Mouse (Mus musculus) megakaryocyte, embryonic 14.5 days (primary cell): ENCODE data around the gene Cdca5. TPM values are rescaled to one million over a fixed set of nuclear protein-coding genes. Genes with fewer than 3 reads are reported as not detected.
A peak's percentile ranks its signal among the peaks of the same experiment; 100 is the strongest.

Experiments
- H3K27me3 ChIP-seq: replicated peaks from 2 replicates; pipeline ENCODE3; 2012; ENCODE audit warnings: inconsistent platforms
- H3K36me3 ChIP-seq: replicated peaks from 2 replicates; pipeline ENCODE3; 2012; ENCODE audit warnings: low read length, inconsistent platforms, mixed read lengths
- H3K4me1 ChIP-seq: 2 replicates; pipeline ENCODE4 v1.6.1; 2012; ENCODE audit warnings: inconsistent platforms
- H3K4me3 ChIP-seq: replicated peaks from 2 replicates; pipeline ENCODE3; 2012; ENCODE audit warnings: moderate library complexity, mild to moderate bottlenecking, inconsistent platforms
- H3K9me3 ChIP-seq: 2 replicates; pipeline ENCODE4 v1.6.1; 2012; ENCODE audit warnings: inconsistent platforms
- FLI1 ChIP-seq: IDR thresholded peaks from 2 replicates; pipeline ENCODE4 v1.6.1; 2012; ENCODE audit warnings: low read length, inconsistent platforms, mixed read lengths
- GATA1 ChIP-seq: IDR thresholded peaks from 3 replicates; pipeline ENCODE4 v1.6.1; 2012; ENCODE audit warnings: mixed read lengths, low read length, inconsistent platforms, borderline replicate concordance
- polyA plus RNA-seq: library from polyadenylated mRNA; stranded (reverse); fragments of >175 nt; gene quantifications from 2 replicates; pipeline ENCODE4 v1.2.3, GENCODE M21; 2012; ENCODE audit warnings: low replicate concordance; ENCODE audit not compliant: insufficient read depth

Gene Cdca5
- polyA plus RNA-seq, 1 experiment: 2.6 TPM

GRCm38 (mm10) chr19:6102169-6102853, 17.5 kb downstream of the Cdca5 start:
- H3K4me1 ChIP-seq: peaks cover 51% of the 10 kb centered on the region
- peaks cover 15% of the 10 kb centered on the region for H3K36me3 ChIP-seq
- H3K4me3 ChIP-seq: peak overlapping the region; percentile 57
- H3K9me3 ChIP-seq: no peaks in the 10 kb centered on the region
- no peaks in the 10 kb centered on the region for H3K27me3 ChIP-seq
- TF ChIP-seq FLI1: no peak
- no peak for TF ChIP-seq GATA1

GRCm38 (mm10) chr19:6104476-6104875, 19.7 kb downstream of the Cdca5 start:
- Histone ChIP-seq H3K9me3 (no peaks in the 10 kb centered on the region), H3K27me3 (no peaks in the 10 kb centered on the region), H3K4me1 (peaks cover 55% of the 10 kb centered on the region), H3K36me3 (peaks cover 5% of the 10 kb centered on the region), H3K4me3 (no peak overlapping the region)
- no peak for TF ChIP-seq GATA1
- no peak for TF ChIP-seq FLI1

DNA sequence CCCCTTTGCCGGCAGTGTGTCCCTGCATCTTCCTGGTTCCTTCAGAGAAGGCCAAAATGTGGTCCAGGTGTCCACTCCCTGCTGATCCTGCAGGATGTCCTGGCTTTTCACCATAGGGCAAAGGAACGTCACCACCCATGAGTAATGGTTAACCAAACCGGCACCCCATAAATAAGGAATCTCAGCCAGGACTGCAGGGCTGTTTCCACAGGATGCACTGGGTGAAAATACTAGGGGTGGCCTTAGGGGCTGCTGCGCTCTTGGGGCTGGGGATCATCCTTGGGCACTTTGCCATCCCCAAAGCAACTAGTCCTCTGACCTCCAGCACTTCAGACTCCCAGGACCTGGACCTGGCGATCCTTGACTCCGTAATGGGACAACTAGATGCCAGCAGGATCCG, 20.8 kb downstream of the Cdca5 start, which contains the start of gene Naaladl1:
Gene Naaladl1, plus strand, starts transcription at position 197 of the 400 bp plus-strand sequence.
- no peak for TF ChIP-seq FLI1
- no peak for TF ChIP-seq GATA1

DNA sequence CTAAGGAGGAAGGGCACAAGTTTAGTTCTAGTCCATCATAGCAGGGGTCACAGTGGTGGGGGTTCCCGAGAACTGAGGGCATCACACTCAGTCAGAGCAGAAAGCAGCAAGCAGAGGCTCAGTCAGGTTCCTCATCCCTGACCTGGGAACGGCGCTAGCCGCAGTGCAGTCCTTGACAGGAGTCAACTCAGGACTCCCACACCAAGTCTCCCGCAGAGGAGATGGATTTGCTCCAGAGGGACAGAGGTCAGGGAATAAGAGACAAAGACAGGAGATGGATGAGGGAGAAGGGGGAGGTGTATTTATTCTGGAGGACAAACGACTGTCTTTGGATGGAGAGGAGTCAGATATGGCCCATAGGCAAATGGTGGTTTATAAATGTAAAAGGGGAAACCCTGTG, 28.3 kb downstream of the Cdca5 start:
- Histone ChIP-seq H3K36me3 (peaks cover 47% of the 10 kb centered on the region), H3K4me3 (no peak overlapping the region), H3K4me1 (peaks cover 60% of the 10 kb centered on the region), H3K27me3 (no peaks in the 10 kb centered on the region), H3K9me3 (no peaks in the 10 kb centered on the region)
- no peak for TF ChIP-seq GATA1
- no peak for TF ChIP-seq FLI1

More for the DNA sequence above, 20.8 kb downstream of the Cdca5 start, which contains the start of gene Naaladl1:
- no peaks in the 10 kb centered on the region for H3K27me3 ChIP-seq
- H3K4me3 ChIP-seq: no peak within 1 kb of the TSS
- H3K4me1 ChIP-seq: peaks cover 56% of the 10 kb centered on the region
- H3K9me3 ChIP-seq: no peaks in the 10 kb centered on the region
- no peaks in the 10 kb centered on the region for H3K36me3 ChIP-seq

- Histone ChIP-seq H3K4me3 (peak overlapping the region; percentile 98), H3K9me3 (no peaks in the 10 kb centered on the region), H3K36me3 (peaks cover 67% of the 10 kb centered on the region), H3K27me3 (no peaks in the 10 kb centered on the region), H3K4me1 (peaks cover 56% of the 10 kb centered on the region)
- TF ChIP-seq GATA1 (no peak), FLI1 (no peak)
These were observed 31.5 kb downstream of the Cdca5 start for GRCm38 (mm10) chr19:6116113-6116850.

- Histone ChIP-seq H3K4me1 (peaks cover 56% of the 10 kb centered on the region), H3K9me3 (no peaks in the 10 kb centered on the region), H3K27me3 (no peaks in the 10 kb centered on the region), H3K36me3 (peaks cover 72% of the 10 kb centered on the region), H3K4me3 (peak overlapping the region; percentile 98)
- TF ChIP-seq FLI1: no peak
- no peak for TF ChIP-seq GATA1
These were observed 32.7 kb downstream of the Cdca5 start for GRCm38 (mm10) chr19:6117346-6117985.

DNA sequence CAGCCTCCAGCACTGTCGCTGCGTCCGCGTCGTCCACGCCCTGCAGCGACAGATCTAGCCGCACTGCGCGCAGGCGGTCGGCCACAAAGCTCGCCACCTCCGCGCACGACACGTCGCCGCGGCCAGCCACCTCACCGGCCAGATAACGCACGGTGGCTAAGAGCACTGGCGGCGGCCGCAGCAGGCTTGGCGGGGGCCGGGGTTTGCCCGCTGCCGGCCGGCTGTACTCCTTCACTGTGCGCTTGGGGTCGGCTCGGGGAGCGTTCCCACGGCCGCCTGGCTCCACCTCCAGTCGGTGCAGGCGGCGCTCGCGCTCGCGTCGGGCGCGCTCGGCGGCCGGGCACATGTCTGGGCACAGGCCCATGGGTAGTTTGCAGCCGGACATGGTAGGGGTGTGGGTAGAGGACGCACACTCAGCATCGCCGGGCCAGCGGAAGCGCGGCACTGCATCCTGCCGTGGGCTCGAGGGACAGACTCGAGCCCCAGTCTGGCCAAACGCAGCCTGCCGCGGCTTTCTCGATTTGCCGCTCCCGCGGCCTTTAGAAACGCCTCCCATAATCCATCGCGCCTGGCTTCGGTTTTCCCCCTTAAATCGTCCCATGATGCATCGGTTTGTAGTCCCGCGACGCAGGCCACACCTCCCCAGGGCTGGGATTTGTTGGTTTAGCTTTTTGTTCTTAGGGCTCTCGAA, 33.3 kb downstream of the Cdca5 start, which contains the start of gene Sac3d1:
Gene Sac3d1, minus strand, starts transcription at position 665 of the 691 bp plus-strand sequence.
- Histone ChIP-seq H3K27me3 (no peaks in the 10 kb centered on the region), H3K9me3 (no peaks in the 10 kb centered on the region), H3K36me3 (peaks cover 69% of the 10 kb centered on the region), H3K4me3 (peak within 1 kb of the TSS; percentile 98), H3K4me1 (peaks cover 51% of the 10 kb centered on the region)
- TF ChIP-seq FLI1 (no peak), GATA1 (no peak)

DNA sequence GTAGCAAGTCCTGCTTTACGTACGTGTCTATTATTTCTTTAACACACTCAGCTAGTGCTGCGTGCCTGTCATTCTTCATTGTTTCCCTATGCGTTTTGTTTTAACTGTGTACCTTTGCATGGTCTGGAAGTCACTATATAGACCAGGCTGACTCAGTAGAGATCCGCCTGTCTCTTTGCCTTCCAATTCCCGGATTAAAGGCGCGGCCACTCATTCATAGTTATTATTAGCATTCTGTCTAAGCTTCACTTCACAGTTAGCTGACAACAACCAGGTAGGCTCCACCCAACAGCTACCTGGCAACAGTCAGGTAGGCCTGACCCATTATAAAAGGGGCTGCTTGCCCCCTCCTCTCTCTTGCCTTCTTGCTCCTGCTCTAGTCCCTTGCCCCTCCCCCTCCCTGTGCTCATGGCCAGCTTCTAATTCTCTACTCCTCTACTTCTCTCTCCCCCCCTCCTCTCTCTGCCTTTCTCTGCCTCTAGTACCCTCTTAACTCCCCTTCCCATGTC, 33.9 kb downstream of the Cdca5 start:
- H3K27me3 ChIP-seq: no peaks in the 10 kb centered on the region
- H3K4me1 ChIP-seq: peaks cover 51% of the 10 kb centered on the region
- TF ChIP-seq GATA1 (no peak), FLI1 (no peak)
- peaks cover 70% of the 10 kb centered on the region for H3K36me3 ChIP-seq
- peak overlapping the region; percentile 98 for H3K4me3 ChIP-seq
- H3K9me3 ChIP-seq: no peaks in the 10 kb centered on the region

DNA sequence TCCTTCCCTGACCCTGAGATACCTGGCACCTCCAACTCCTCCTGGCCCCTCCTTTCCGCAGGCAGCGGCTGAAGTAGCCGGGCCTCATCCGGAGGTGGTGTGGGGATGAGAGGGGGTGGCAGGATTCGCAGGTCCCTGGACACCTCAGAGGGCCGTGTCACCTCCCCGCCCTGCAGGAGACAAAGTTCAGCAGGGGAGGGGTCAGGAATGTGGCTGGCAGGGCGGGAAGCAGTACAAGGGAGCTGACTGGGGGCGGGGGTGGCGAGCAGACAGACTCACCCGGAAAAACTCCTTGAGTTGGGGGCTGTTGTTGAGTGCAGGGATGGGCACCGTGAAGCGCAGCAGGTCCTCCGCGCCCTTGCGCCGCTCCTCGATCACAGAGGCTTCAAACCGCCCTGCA, 37.0 kb downstream of the Cdca5 start:
- Histone ChIP-seq H3K4me1 (peaks cover 40% of the 10 kb centered on the region), H3K4me3 (no peak overlapping the region), H3K36me3 (peaks cover 46% of the 10 kb centered on the region), H3K27me3 (no peaks in the 10 kb centered on the region), H3K9me3 (no peaks in the 10 kb centered on the region)
- no peak for TF ChIP-seq GATA1
- no peak for TF ChIP-seq FLI1
